In the genomic region with DNA sequence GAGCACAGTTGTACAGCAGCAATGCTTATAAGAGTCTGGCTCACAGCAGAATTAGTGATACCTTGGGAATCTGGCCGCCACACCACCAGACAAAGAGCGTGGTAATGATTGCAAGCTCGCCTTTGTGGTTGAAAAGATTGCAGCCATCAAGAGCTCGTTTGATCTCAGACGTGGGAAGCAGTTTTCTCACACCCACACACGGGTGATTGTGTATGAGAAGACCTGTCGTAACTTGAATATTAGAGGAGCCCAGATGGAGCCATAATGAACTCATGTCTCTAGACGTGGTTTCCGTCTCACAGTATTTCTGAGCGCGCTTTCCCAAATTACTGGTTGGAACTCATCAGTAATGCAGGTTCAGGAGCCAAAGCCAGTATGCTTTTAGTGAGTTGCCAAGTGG, we compare ENCODE assay signal across 22 mouse cellular contexts. TPM values are rescaled to one million over a fixed set of nuclear protein-coding genes. Genes with fewer than 3 reads are reported as not detected.
DNase-seq lines count a peak whose midpoint lies in the region; ATAC-seq and TF ChIP-seq lines count a peak whose summit lies in the region.
"Had no signal": no experiment of that assay in that cellular context is flagged by ENCODE, and none has a peak within 500 bp of the region (broad histone marks: within the 10 kb centered on the region; RNA-seq: fewer than 3 reads in every experiment).

No protein-coding gene starts in this region.

- ATAC-seq in forebrain, embryonic 15.5 days (replicated peaks), result peak; percentile 30; the same call in 1 of the 2 replicates
- ATAC-seq in forebrain, postnatal 0 days, result no peak; the same call in 1 of the 2 replicates
- ATAC-seq in neural tube, embryonic 14.5 days (ENCODE audit: low read depth), result peak; percentile 33; the same call in 1 of the 2 replicates
- ATAC-seq: hindbrain, postnatal 0 days had no signal

- peak overlapping the region; percentile 21; the same call in 1 of the 2 replicates for H3K27ac ChIP-seq in forebrain, embryonic 15.5 days (replicated peaks)
- no peak overlapping the region for H3K27ac ChIP-seq in forebrain, postnatal 0 days (ENCODE audit: low read depth, low read length)
- no peak overlapping the region for H3K27ac ChIP-seq in neural tube, embryonic 14.5 days (ENCODE audit: low read depth, low read length)
- H3K27ac ChIP-seq: embryonic facial prominence, embryonic 13.5 days; heart, embryonic 15.5 days; hindbrain, embryonic 13.5 days; hindbrain, postnatal 0 days had no signal

- WGBS in forebrain, embryonic 15.5 days, result 45% methylated on average over 11 of the region's 11 CpGs
- 43% methylated on average over 11 of the region's 11 CpGs for WGBS in forebrain, postnatal 0 days
- 62% methylated on average over 11 of the region's 11 CpGs for WGBS in neural tube, embryonic 14.5 days

- TF ChIP-seq CTCF in forebrain, postnatal 0 days (IDR thresholded peaks at IDR 0.05; ENCODE audit: low read depth), result no peak

- no peaks in the 10 kb centered on the region for H3K27me3 ChIP-seq in forebrain, embryonic 15.5 days
- no peaks in the 10 kb centered on the region for H3K27me3 ChIP-seq in forebrain, postnatal 0 days (ENCODE audit: insufficient read depth, low read length)
- H3K27me3 ChIP-seq in neural tube, embryonic 14.5 days (ENCODE audit: control insufficient read depth, insufficient read depth, low read length), result no peaks in the 10 kb centered on the region
- H3K27me3 ChIP-seq: embryonic facial prominence, embryonic 13.5 days; heart, embryonic 15.5 days; hindbrain, embryonic 13.5 days had no signal

- H3K36me3 ChIP-seq in forebrain, embryonic 15.5 days, result no peaks in the 10 kb centered on the region
- no peaks in the 10 kb centered on the region for H3K36me3 ChIP-seq in forebrain, postnatal 0 days (ENCODE audit: insufficient read depth)
- no peaks in the 10 kb centered on the region for H3K36me3 ChIP-seq in neural tube, embryonic 14.5 days (ENCODE audit: control insufficient read depth, insufficient read depth, low read length)
- H3K36me3 ChIP-seq: embryonic facial prominence, embryonic 13.5 days; heart, embryonic 15.5 days; hindbrain, embryonic 13.5 days had no signal

- H3K4me1 ChIP-seq in forebrain, embryonic 15.5 days, result peaks cover 7% of the 10 kb centered on the region; the same call in 1 of the 2 replicates
- no peaks in the 10 kb centered on the region for H3K4me1 ChIP-seq in forebrain, postnatal 0 days (ENCODE audit: insufficient read depth)
- H3K4me1 ChIP-seq in neural tube, embryonic 14.5 days (ENCODE audit: control insufficient read depth, insufficient read depth, low read length), result no peaks in the 10 kb centered on the region
- H3K4me1 ChIP-seq: embryonic facial prominence, embryonic 13.5 days; heart, embryonic 15.5 days had no signal

- H3K9me3 ChIP-seq in forebrain, embryonic 15.5 days, result no peaks in the 10 kb centered on the region
- no peaks in the 10 kb centered on the region for H3K9me3 ChIP-seq in forebrain, postnatal 0 days (ENCODE audit: low read length)
- H3K9me3 ChIP-seq in neural tube, embryonic 14.5 days (ENCODE audit: control insufficient read depth, low read length), result no peaks in the 10 kb centered on the region
- H3K9me3 ChIP-seq: embryonic facial prominence, embryonic 13.5 days; heart, embryonic 15.5 days; hindbrain, embryonic 13.5 days had no signal

- no peak overlapping the region for H3K4me3 ChIP-seq in forebrain, embryonic 15.5 days
- H3K4me3 ChIP-seq in forebrain, postnatal 0 days (ENCODE audit: low read depth, low read length), result no peak overlapping the region
- no peak overlapping the region for H3K4me3 ChIP-seq in neural tube, embryonic 14.5 days (ENCODE audit: low read depth, low read length)
- H3K4me3 ChIP-seq: embryonic facial prominence, embryonic 13.5 days; heart, embryonic 15.5 days; hindbrain, embryonic 13.5 days had no signal

- DNase-seq in forebrain, postnatal 0 days, result no peak
- DNase-seq in neural tube, embryonic 10.5 days (ENCODE audit: extremely low spot score, low spot score), result no peak
- DNase-seq in fibroblast of lung, adult 2 months (ENCODE audit: low read depth), result peak; percentile 57
- no peak for DNase-seq in kidney, adult 18-20 months
- DNase-seq: adrenal gland, adult 8-10 months; adrenal gland, postnatal 36 days; cerebellum, adult 11 months; cerebellum, adult 9-10 months; cerebellum, postnatal 25 days; gastrocnemius, postnatal 36 days; heart, adult 18-20 months; heart, postnatal 14 days; kidney, adult 11 months had no signal

- H3K9ac ChIP-seq in forebrain, embryonic 15.5 days (replicated peaks), result no peak overlapping the region
- H3K9ac ChIP-seq in forebrain, postnatal 0 days, result no peak overlapping the region
- no peak overlapping the region for H3K9ac ChIP-seq in neural tube, embryonic 14.5 days (replicated peaks; ENCODE audit: low read depth, low read length)
- H3K9ac ChIP-seq: embryonic facial prominence, embryonic 13.5 days; heart, embryonic 15.5 days; hindbrain, embryonic 13.5 days had no signal

- H3K4me2 ChIP-seq in forebrain, embryonic 15.5 days (replicated peaks), result no peak overlapping the region
- H3K4me2 ChIP-seq in forebrain, postnatal 0 days (ENCODE audit: low read depth), result no peak overlapping the region
- H3K4me2 ChIP-seq in neural tube, embryonic 14.5 days (ENCODE audit: low read depth, low read length), result no peak overlapping the region
- H3K4me2 ChIP-seq: embryonic facial prominence, embryonic 13.5 days; heart, embryonic 11.5 days; heart, embryonic 15.5 days; hindbrain, embryonic 13.5 days had no signal

RNA-seq across cellular contexts. Expression of a gene that starts 20.0 kb away (rescaled TPM):
- 19.9 and 22.0 TPM in 2 replicates for polyA plus RNA-seq in forebrain, embryonic 15.5 days (2015; fragmentation: Nextera tagmentation; extraction: Ambion mirVana)
- 8.8 and 11.3 TPM in 2 replicates for total RNA-seq in forebrain, postnatal 0 days (2014; rRNA removed)
- 15.8 and 19.1 TPM in 2 replicates for polyA plus RNA-seq in forebrain, postnatal 0 days (2015; fragmentation: Nextera tagmentation; extraction: Ambion mirVana)
- 28.9 and 36.0 TPM in 2 replicates for polyA plus RNA-seq in neural tube, embryonic 14.5 days (2014; fragmentation: Nextera tagmentation; extraction: Ambion mirVana)

RNA-seq across cellular contexts. Expression of a gene that starts 58.4 kb away (rescaled TPM):
- not detected in 2 replicates for polyA plus RNA-seq in forebrain, embryonic 15.5 days (2015; fragmentation: Nextera tagmentation; extraction: Ambion mirVana)
- not detected in 2 replicates for total RNA-seq in forebrain, postnatal 0 days (2014; rRNA removed)
- polyA plus RNA-seq in forebrain, postnatal 0 days (2015; fragmentation: Nextera tagmentation; extraction: Ambion mirVana), result not detected in 2 replicates
- polyA plus RNA-seq in neural tube, embryonic 14.5 days (2014; fragmentation: Nextera tagmentation; extraction: Ambion mirVana), result 0.04 TPM in 1 of 2 replicates, not detected in the other
- total RNA-seq: heart, adult 18-20 months; hematopoietic stem cell, adult 5-6 weeks; hindbrain, postnatal 0 days had no signal
- polyA plus RNA-seq: cortical plate, adult 2 months; embryonic facial prominence, embryonic 13.5 days; heart, embryonic 11.5 days; heart, embryonic 15.5 days; hindbrain, embryonic 13.5 days; hindbrain, postnatal 0 days had no signal
